ENCODE assay signal across 12 mouse cellular contexts in the genomic region with DNA sequence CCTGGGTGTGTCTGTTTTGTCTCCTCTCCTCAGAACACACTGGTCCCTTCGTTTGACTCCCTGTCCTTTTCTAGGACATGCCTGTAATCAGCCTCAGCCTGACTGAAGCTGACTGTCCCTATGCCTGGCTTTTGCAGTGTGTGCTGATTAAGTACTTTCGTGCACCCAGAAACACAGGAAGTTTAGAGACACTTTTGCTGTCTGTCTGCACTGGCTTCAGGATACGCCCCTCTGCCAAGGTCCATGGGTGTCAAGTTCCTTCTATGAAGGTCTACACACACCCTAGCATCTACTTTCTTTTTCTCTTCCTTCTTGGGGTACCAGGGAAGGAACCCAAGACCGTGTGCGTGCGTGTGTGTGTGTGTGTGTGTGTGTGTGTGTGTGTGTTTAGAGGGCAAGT.
DNase-seq lines count a peak whose midpoint lies in the region; ATAC-seq and TF ChIP-seq lines count a peak whose summit lies in the region.
"Had no signal": no experiment of that assay in that cellular context is flagged by ENCODE, and none has a peak within 500 bp of the region (broad histone marks: within the 10 kb centered on the region; RNA-seq: fewer than 3 reads in every experiment).

No protein-coding gene starts in this region.

- TF ChIP-seq CTCF in thymus, adult 2 months (IDR thresholded peaks at IDR 0.05; ENCODE audit: borderline replicate concordance, control insufficient read depth, extremely low read depth, insufficient read depth, low read length, poor library complexity) = no peak
- TF ChIP-seq CTCF in liver, postnatal 0 days (IDR thresholded peaks at IDR 0.05; ENCODE audit: low read depth) = no peak
- TF ChIP-seq CTCF in left cerebral cortex, adult 2 months (IDR thresholded peaks at IDR 0.05) = no peak

- WGBS in thymus, adult 2 months = 14% methylated on average over 6 of the region's 6 CpGs
- WGBS in liver, postnatal 0 days (ENCODE audit: insufficient replicate concordance) = 32% methylated on average over 6 of the region's 6 CpGs
- WGBS in hindbrain, embryonic 12.5 days = 73% methylated on average over 5 of the region's 6 CpGs

- peaks cover 10% of the 10 kb centered on the region for H3K4me1 ChIP-seq in thymus, adult 2 months (replicated peaks; ENCODE audit: control insufficient read depth, insufficient read depth, low read length)
- peaks cover 10% of the 10 kb centered on the region for H3K4me1 ChIP-seq in liver, postnatal 0 days (ENCODE audit: insufficient read depth)
- peaks cover 18% of the 10 kb centered on the region for H3K4me1 ChIP-seq in hindbrain, embryonic 12.5 days

- no peaks in the 10 kb centered on the region for H3K27me3 ChIP-seq in thymus, adult 2 months (ENCODE audit: control insufficient read depth, insufficient read depth, low read length)
- H3K27me3 ChIP-seq in liver, postnatal 0 days (ENCODE audit: insufficient read depth, low read length) = no peaks in the 10 kb centered on the region
- H3K27me3 ChIP-seq in hindbrain, embryonic 12.5 days = peaks cover 7% of the 10 kb centered on the region; the same call in 1 of the 2 replicates
- H3K27me3 ChIP-seq: midbrain, embryonic 15.5 days had no signal

- peak; percentile 73 for ATAC-seq in liver, postnatal 0 days
- no peak for ATAC-seq in hindbrain, embryonic 12.5 days (ENCODE audit: low FRiP score)

- no peak overlapping the region for H3K27ac ChIP-seq in thymus, adult 2 months (ENCODE audit: control insufficient read depth, insufficient read depth, low read length)
- peak overlapping the region; percentile 19; the same call in 1 of the 2 replicates for H3K27ac ChIP-seq in liver, postnatal 0 days (ENCODE audit: low read depth)
- H3K27ac ChIP-seq in left cerebral cortex, adult 2 months = no peak overlapping the region
- H3K27ac ChIP-seq in hindbrain, embryonic 12.5 days = no peak overlapping the region
- H3K27ac ChIP-seq: midbrain, embryonic 15.5 days had no signal

- TF ChIP-seq EP300 in liver, postnatal 0 days (IDR thresholded peaks at IDR 0.05; ENCODE audit: low read depth) = peak; percentile 65

- no peak overlapping the region for H3K4me2 ChIP-seq in liver, postnatal 0 days (ENCODE audit: low read depth, low read length)
- no peak overlapping the region for H3K4me2 ChIP-seq in hindbrain, embryonic 12.5 days (replicated peaks)
- H3K4me2 ChIP-seq: midbrain, embryonic 15.5 days had no signal

- no peak for TF ChIP-seq POLR2A in thymus, adult 2 months (IDR thresholded peaks at IDR 0.05; ENCODE audit: control insufficient read depth, extremely low read depth, insufficient read depth, low read length, poor library complexity)

- DNase-seq in adrenal gland, adult 2 months = peak; percentile 27
- no peak for DNase-seq in adrenal gland, adult 8-10 months
- DNase-seq in thymus, postnatal 36 days = peak; percentile 23 to 39
- DNase-seq in thymus, adult 2 months = no peak
- DNase-seq in liver, postnatal 0 days = no peak
- DNase-seq in left cerebral cortex, adult 2 months (ENCODE audit: extremely low spot score in 1 of 2, low spot score in 2 of 2) = no peak
- no peak for DNase-seq in retina, embryonic 14.5 days (ENCODE audit: low spot score)
- DNase-seq: cerebellum, adult 18-20 months; kidney, adult 18-20 months; layer of hippocampus, adult 9-11 months had no signal

- H3K36me3 ChIP-seq in thymus, adult 2 months (ENCODE audit: control insufficient read depth, insufficient read depth, low read length) = no peaks in the 10 kb centered on the region
- H3K36me3 ChIP-seq in liver, postnatal 0 days (replicated peaks; ENCODE audit: insufficient read depth, low read length) = no peaks in the 10 kb centered on the region
- H3K36me3 ChIP-seq in hindbrain, embryonic 12.5 days = no peaks in the 10 kb centered on the region
- H3K36me3 ChIP-seq: midbrain, embryonic 15.5 days had no signal

- no peak overlapping the region for H3K4me3 ChIP-seq in thymus, adult 2 months (ENCODE audit: control insufficient read depth, insufficient read depth, low read length)
- H3K4me3 ChIP-seq in liver, postnatal 0 days (ENCODE audit: low read depth, low read length) = no peak overlapping the region
- no peak overlapping the region for H3K4me3 ChIP-seq in left cerebral cortex, adult 2 months
- H3K4me3 ChIP-seq in hindbrain, embryonic 12.5 days = no peak overlapping the region
- H3K4me3 ChIP-seq: midbrain, embryonic 15.5 days had no signal

- intact Hi-C loops in left cerebral cortex, adult 2 months (cut with DNase I) = no loop called here

- H3K9me3 ChIP-seq in liver, postnatal 0 days (ENCODE audit: low read length) = no peaks in the 10 kb centered on the region
- H3K9me3 ChIP-seq in hindbrain, embryonic 12.5 days (replicated peaks) = peaks cover 3% of the 10 kb centered on the region; the same call in 1 of the 2 replicates
- H3K9me3 ChIP-seq: midbrain, embryonic 15.5 days had no signal

- H3K9ac ChIP-seq in liver, postnatal 0 days (replicated peaks) = no peak overlapping the region
- no peak overlapping the region for H3K9ac ChIP-seq in hindbrain, embryonic 12.5 days
- H3K9ac ChIP-seq: midbrain, embryonic 15.5 days had no signal

Comparison
In these comparisons a context has a peak if more than half of its experiments do, and no peak if none do; other contexts are left out.
1. DNase-seq: peak in adrenal gland, adult 2 months (single experiment) and thymus, postnatal 36 days (2 of 2); none in adrenal gland, adult 8-10 months (single experiment), thymus, adult 2 months (single experiment), liver, postnatal 0 days (single experiment), left cerebral cortex, adult 2 months (0 of 2) and retina, embryonic 14.5 days (single experiment).